Mouse (Mus musculus): ENCODE results near the gene Pgf. TPM values are rescaled to one million over a fixed set of nuclear protein-coding genes. Genes with fewer than 3 reads are reported as not detected.

The Pgf gene
- polyA plus RNA-seq, 2 experiments = 0.08 to 0.32 TPM

DNA sequence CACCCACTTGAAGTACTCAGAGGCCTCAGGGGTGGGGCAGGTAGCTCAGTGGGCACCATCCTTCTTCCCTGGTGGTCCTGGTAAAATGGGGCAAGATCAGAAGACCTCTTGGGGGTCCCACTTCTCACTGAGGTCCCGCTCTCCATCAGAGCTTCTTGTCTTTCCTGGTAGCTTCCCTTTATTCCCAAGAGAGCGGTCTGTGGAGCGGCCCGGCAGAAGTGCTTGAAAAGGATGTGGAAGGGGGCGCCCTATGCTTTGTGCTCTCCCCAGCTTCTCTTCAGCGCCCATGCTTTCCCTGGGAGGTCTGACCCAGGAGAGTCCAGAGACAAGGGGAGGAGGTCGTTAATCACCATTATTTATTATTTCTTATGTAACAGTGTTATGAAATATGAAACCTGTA is 19.8 kb upstream of the Pgf start:
- Histone ChIP-seq H3K9me3 (ENCODE audit: control insufficient read depth, low read length) (no peaks in the 10 kb centered on the region), H3K9ac (replicated peaks) (no peak overlapping the region), H3K4me3 (ENCODE audit: insufficient read depth in 1 of 2, low read depth in 2 of 2, low read length in 2 of 2) (no peak overlapping the region), H3K36me3 (replicated peaks; ENCODE audit: control insufficient read depth, insufficient read depth, low read depth) (no peaks in the 10 kb centered on the region), H3K27ac (no peak overlapping the region), H3K4me2 (ENCODE audit: low read depth) (no peak overlapping the region), H3K27me3 (ENCODE audit: control insufficient read depth, insufficient read depth, low read length) (no peaks in the 10 kb centered on the region), H3K4me1 (replicated peaks; ENCODE audit: control insufficient read depth in 2 of 2, insufficient read depth in 2 of 2, low read length in 1 of 2) (no peaks in the 10 kb centered on the region)
- TF ChIP-seq EP300 (IDR thresholded peaks at IDR 0.05; ENCODE audit: low read depth) (no peak), CTCF (IDR thresholded peaks at IDR 0.05; ENCODE audit: low read depth) (no peak)
- ATAC-seq (ENCODE audit: insufficient read depth) = no peak
- no peak for DNase-seq (ENCODE audit: low read depth in 3 of 3, low spot score in 3 of 3)
- WGBS (ENCODE audit: insufficient replicate concordance) = 71% methylated on average over 7 of the region's 7 CpGs

DNA sequence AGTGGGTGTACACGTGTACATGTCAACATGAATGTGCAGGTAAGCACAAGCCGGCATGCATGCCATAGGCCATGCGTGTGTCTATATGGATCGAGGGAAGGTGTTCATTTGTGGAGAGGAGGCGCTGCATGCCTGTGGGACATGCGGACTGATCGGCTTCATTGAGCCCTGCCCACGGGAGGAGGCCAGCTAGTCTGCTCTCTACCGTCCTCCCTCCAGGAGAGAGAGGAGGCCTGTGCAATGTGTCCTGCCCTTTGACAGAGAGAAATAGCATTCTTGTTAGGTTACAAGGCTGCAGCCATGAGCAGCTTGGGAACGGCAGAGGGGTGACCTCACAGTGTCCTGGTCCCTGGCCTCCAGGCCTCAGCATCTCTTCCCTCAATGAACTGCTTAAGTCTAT is 18.6 kb upstream of the Pgf start:
- 77% methylated on average over 10 of the region's 10 CpGs for WGBS (ENCODE audit: insufficient replicate concordance)
- H3K9me3 ChIP-seq (ENCODE audit: control insufficient read depth, low read length) = no peaks in the 10 kb centered on the region
- no peak overlapping the region for H3K4me3 ChIP-seq (ENCODE audit: insufficient read depth in 1 of 2, low read depth in 2 of 2, low read length in 2 of 2)
- no peaks in the 10 kb centered on the region for H3K4me1 ChIP-seq (replicated peaks; ENCODE audit: control insufficient read depth in 2 of 2, insufficient read depth in 2 of 2, low read length in 1 of 2)
- DNase-seq (ENCODE audit: low read depth in 3 of 3, low spot score in 3 of 3) (no peak), ATAC-seq (ENCODE audit: insufficient read depth) (no peak)
- no peak overlapping the region for H3K4me2 ChIP-seq (ENCODE audit: low read depth)
- no peaks in the 10 kb centered on the region for H3K27me3 ChIP-seq (ENCODE audit: control insufficient read depth, insufficient read depth, low read length)
- H3K27ac ChIP-seq = no peak overlapping the region
- H3K36me3 ChIP-seq (replicated peaks; ENCODE audit: control insufficient read depth, insufficient read depth, low read depth) = no peaks in the 10 kb centered on the region
- TF ChIP-seq CTCF (IDR thresholded peaks at IDR 0.05; ENCODE audit: low read depth) (no peak), EP300 (IDR thresholded peaks at IDR 0.05; ENCODE audit: low read depth) (no peak)
- no peak overlapping the region for H3K9ac ChIP-seq (replicated peaks)

DNA sequence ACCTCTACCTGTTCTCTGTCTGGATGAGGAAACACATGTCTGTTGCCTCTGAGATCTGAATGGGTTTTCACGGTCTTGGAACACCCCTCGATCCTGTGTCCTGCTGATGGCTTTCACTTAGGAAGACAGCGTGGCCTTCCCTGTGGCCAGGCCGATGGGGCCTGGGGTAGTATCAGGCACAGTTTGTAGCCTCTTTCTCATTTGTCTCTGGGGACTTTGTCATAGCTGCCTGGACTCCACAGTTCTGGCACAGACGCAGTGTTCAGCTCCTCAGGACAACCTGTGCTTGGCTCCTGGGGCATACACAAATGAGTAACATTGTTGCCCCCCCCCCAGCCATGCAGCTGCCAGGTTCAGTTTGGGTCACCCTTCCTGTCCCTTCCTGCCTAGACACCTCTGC is 17.5 kb upstream of the Pgf start:
- no peak overlapping the region for H3K27ac ChIP-seq
- no peak overlapping the region for H3K9ac ChIP-seq (replicated peaks)
- no peak for TF ChIP-seq EP300 (IDR thresholded peaks at IDR 0.05; ENCODE audit: low read depth)
- TF ChIP-seq CTCF (IDR thresholded peaks at IDR 0.05; ENCODE audit: low read depth) = no peak
- H3K4me3 ChIP-seq (ENCODE audit: insufficient read depth in 1 of 2, low read depth in 2 of 2, low read length in 2 of 2) = no peak overlapping the region
- H3K36me3 ChIP-seq (replicated peaks; ENCODE audit: control insufficient read depth, insufficient read depth, low read depth) = no peaks in the 10 kb centered on the region
- no peak for DNase-seq (ENCODE audit: low read depth in 3 of 3, low spot score in 3 of 3)
- H3K9me3 ChIP-seq (ENCODE audit: control insufficient read depth, low read length) = no peaks in the 10 kb centered on the region
- no peak for ATAC-seq (ENCODE audit: insufficient read depth)
- H3K4me2 ChIP-seq (ENCODE audit: low read depth) = no peak overlapping the region
- no peaks in the 10 kb centered on the region for H3K27me3 ChIP-seq (ENCODE audit: control insufficient read depth, insufficient read depth, low read length)
- 64% methylated on average over 5 of the region's 5 CpGs for WGBS (ENCODE audit: insufficient replicate concordance)
- no peaks in the 10 kb centered on the region for H3K4me1 ChIP-seq (replicated peaks; ENCODE audit: control insufficient read depth in 2 of 2, insufficient read depth in 2 of 2, low read length in 1 of 2)

DNA sequence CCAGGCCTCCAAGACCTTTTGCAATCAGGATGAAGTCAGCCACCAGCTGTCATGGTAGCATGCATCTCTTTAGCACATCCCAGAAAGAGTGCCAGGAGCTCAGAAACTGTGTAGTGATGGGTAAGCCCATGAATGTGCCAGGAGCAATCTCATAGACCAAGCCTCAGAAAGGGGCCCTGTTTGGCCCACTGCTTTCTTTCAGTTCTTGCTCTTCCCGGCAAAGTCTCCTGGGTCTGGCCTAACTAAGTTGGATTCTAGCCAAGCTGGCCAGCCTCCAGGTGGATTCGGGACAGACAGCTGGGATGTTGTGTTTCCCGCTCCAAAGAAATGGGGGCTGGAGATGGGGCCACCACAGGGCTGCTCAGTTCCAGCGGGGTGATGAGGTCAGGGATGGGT is 17.0 kb upstream of the Pgf start:
- Histone ChIP-seq H3K4me1 (replicated peaks; ENCODE audit: control insufficient read depth in 2 of 2, insufficient read depth in 2 of 2, low read length in 1 of 2) (no peaks in the 10 kb centered on the region), H3K4me2 (ENCODE audit: low read depth) (no peak overlapping the region), H3K27ac (no peak overlapping the region), H3K27me3 (ENCODE audit: control insufficient read depth, insufficient read depth, low read length) (no peaks in the 10 kb centered on the region), H3K9me3 (ENCODE audit: control insufficient read depth, low read length) (no peaks in the 10 kb centered on the region), H3K4me3 (ENCODE audit: insufficient read depth in 1 of 2, low read depth in 2 of 2, low read length in 2 of 2) (no peak overlapping the region), H3K36me3 (replicated peaks; ENCODE audit: control insufficient read depth, insufficient read depth, low read depth) (no peaks in the 10 kb centered on the region), H3K9ac (replicated peaks) (no peak overlapping the region)
- 64% methylated on average over 4 of the region's 4 CpGs for WGBS (ENCODE audit: insufficient replicate concordance)
- no peak for TF ChIP-seq CTCF (IDR thresholded peaks at IDR 0.05; ENCODE audit: low read depth)
- no peak for TF ChIP-seq EP300 (IDR thresholded peaks at IDR 0.05; ENCODE audit: low read depth)
- ATAC-seq (ENCODE audit: insufficient read depth) (no peak), DNase-seq (ENCODE audit: low read depth in 3 of 3, low spot score in 3 of 3) (no peak)

DNA sequence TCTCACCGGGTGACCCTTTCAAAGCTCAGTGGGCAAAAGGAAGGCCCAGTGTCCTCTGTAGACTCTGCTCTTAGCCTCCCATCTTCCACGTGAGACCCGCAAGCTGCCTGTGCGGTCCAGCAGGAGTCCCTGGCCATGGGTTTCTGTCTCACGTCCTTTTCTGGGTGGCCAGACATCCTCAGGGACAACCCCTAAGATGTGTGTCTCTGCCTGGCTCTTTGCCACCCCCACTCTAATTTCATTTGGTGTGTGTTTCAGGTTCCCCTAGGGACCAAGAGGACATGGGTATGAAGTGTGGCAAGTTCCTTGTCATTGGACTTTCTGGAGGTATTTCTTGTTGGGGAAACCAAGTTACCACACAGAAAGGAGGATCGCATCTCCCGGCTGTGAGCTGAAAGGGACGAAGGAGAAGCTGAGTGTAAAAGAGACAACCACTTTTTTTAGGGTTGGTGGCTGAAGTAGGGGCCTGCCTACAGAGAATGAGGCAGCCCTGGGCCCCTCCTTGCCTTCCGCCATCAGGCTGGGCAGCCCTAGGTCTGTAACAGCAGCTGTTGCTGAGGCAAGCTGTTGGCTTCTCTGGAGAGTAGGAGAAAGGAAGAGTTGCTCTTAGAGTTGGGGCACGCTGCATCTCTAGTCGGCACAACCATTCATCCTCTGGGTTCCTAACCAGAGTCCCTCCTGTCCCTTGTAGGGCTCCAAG is 16.5 kb upstream of the Pgf start:
- Histone ChIP-seq H3K27me3 (ENCODE audit: control insufficient read depth, insufficient read depth, low read length) (no peaks in the 10 kb centered on the region), H3K36me3 (replicated peaks; ENCODE audit: control insufficient read depth, insufficient read depth, low read depth) (no peaks in the 10 kb centered on the region), H3K27ac (no peak overlapping the region), H3K9me3 (ENCODE audit: control insufficient read depth, low read length) (no peaks in the 10 kb centered on the region), H3K9ac (replicated peaks) (no peak overlapping the region), H3K4me3 (ENCODE audit: insufficient read depth in 1 of 2, low read depth in 2 of 2, low read length in 2 of 2) (no peak overlapping the region), H3K4me2 (ENCODE audit: low read depth) (no peak overlapping the region), H3K4me1 (replicated peaks; ENCODE audit: control insufficient read depth in 2 of 2, insufficient read depth in 2 of 2, low read length in 1 of 2) (no peaks in the 10 kb centered on the region)
- no peak for TF ChIP-seq CTCF (IDR thresholded peaks at IDR 0.05; ENCODE audit: low read depth)
- TF ChIP-seq EP300 (IDR thresholded peaks at IDR 0.05; ENCODE audit: low read depth) = no peak
- WGBS (ENCODE audit: insufficient replicate concordance) = 72% methylated on average over 11 of the region's 11 CpGs
- ATAC-seq (ENCODE audit: insufficient read depth) = no peak
- no peak for DNase-seq (ENCODE audit: low read depth in 3 of 3, low spot score in 3 of 3)

Data from liver, embryonic 14.5 days (tissue).